Mouse (Mus musculus): Measurements from ENCODE around the gene Dapl1.

- TF ChIP-seq MAX (IDR thresholded peaks at IDR 0.05) (no peak), CTCF (IDR thresholded peaks at IDR 0.05; ENCODE audit: control insufficient read depth, insufficient read depth, insufficient read length) (no peak), USF1 (IDR thresholded peaks at IDR 0.05; ENCODE audit: low read depth) (no peak), CEBPB (IDR thresholded peaks at IDR 0.05; ENCODE audit: low read depth) (no peak), FOSL1 (IDR thresholded peaks at IDR 0.05; ENCODE audit: insufficient read depth, low read length, poor library complexity, severe bottlenecking) (no peak), MYOD1 (IDR thresholded peaks at IDR 0.05; ENCODE audit: control insufficient read depth, insufficient read length, low read depth) (no peak)
Observed at GRCm38 (mm10) chr2:59465671-59466070, 18.8 kb upstream of the Dapl1 start.

Measured in C2C12 (cell line).